Mouse (Mus musculus): Measurements from ENCODE around the gene Nfatc2ip. TPM values are rescaled to one million over a fixed set of nuclear protein-coding genes. Genes with fewer than 3 reads are reported as not detected.

The Nfatc2ip gene
- polyA plus RNA-seq, 1 experiment from 2014 or later: 1.9 TPM

GRCm38 (mm10) chr7:126363038-126363437, 33.5 kb downstream of the Nfatc2ip start:
- H3K4me1 ChIP-seq (ENCODE audit: insufficient read depth, low read length): no peaks in the 10 kb centered on the region
- no peak overlapping the region for H3K4me3 ChIP-seq (ENCODE audit: low read length)
- H3K27me3 ChIP-seq (ENCODE audit: insufficient read depth, low read length): no peaks in the 10 kb centered on the region
- H3K4me2 ChIP-seq (replicated peaks; ENCODE audit: low read depth, low read length): no peak overlapping the region
- 0 out of 2 replicates have a peak, but pooled peaks cover 4% of the 10 kb centered on the region for H3K36me3 ChIP-seq (ENCODE audit: insufficient read depth, low read length)
- no peak overlapping the region for H3K9ac ChIP-seq (replicated peaks; ENCODE audit: low read length)
- no peak for ATAC-seq (ENCODE audit: low FRiP score, low TSS enrichment)
- no peaks in the 10 kb centered on the region for H3K9me3 ChIP-seq (ENCODE audit: low read length)
- 84% methylated on average over 6 of the region's 6 CpGs for WGBS
- no peak overlapping the region for H3K27ac ChIP-seq (ENCODE audit: low read length)

GRCm38 (mm10) chr7:126359049-126359448, 37.5 kb downstream of the Nfatc2ip start:
- no peak overlapping the region for H3K27ac ChIP-seq (ENCODE audit: low read length)
- H3K4me3 ChIP-seq (ENCODE audit: low read length): no peak overlapping the region
- no peaks in the 10 kb centered on the region for H3K27me3 ChIP-seq (ENCODE audit: insufficient read depth, low read length)
- no peaks in the 10 kb centered on the region for H3K4me1 ChIP-seq (ENCODE audit: insufficient read depth, low read length)
- H3K9me3 ChIP-seq (ENCODE audit: low read length): no peaks in the 10 kb centered on the region
- H3K9ac ChIP-seq (replicated peaks; ENCODE audit: low read length): no peak overlapping the region
- WGBS: 69% methylated on average over 13 of the region's 13 CpGs
- no peak for ATAC-seq (ENCODE audit: low FRiP score, low TSS enrichment)
- no peak overlapping the region for H3K4me2 ChIP-seq (replicated peaks; ENCODE audit: low read depth, low read length)
- no peaks in the 10 kb centered on the region for H3K36me3 ChIP-seq (ENCODE audit: insufficient read depth, low read length)

- Histone ChIP-seq H3K4me2 (replicated peaks; ENCODE audit: low read depth, low read length) (no peak overlapping the region), H3K4me3 (ENCODE audit: low read length) (no peak overlapping the region), H3K4me1 (ENCODE audit: insufficient read depth, low read length) (no peaks in the 10 kb centered on the region), H3K27me3 (ENCODE audit: insufficient read depth, low read length) (no peaks in the 10 kb centered on the region), H3K9ac (replicated peaks; ENCODE audit: low read length) (no peak overlapping the region), H3K9me3 (ENCODE audit: low read length) (no peaks in the 10 kb centered on the region), H3K36me3 (ENCODE audit: insufficient read depth, low read length) (no peaks in the 10 kb centered on the region), H3K27ac (ENCODE audit: low read length) (no peak overlapping the region)
- ATAC-seq (ENCODE audit: low FRiP score, low TSS enrichment): no peak
- WGBS: 91% methylated on average over 9 of the region's 9 CpGs
Measured at GRCm38 (mm10) chr7:126358413-126358812, 38.1 kb downstream of the Nfatc2ip start.

GRCm38 (mm10) chr7:126357838-126358237, 38.7 kb downstream of the Nfatc2ip start:
- no peak overlapping the region for H3K4me2 ChIP-seq (replicated peaks; ENCODE audit: low read depth, low read length)
- WGBS: 87% methylated on average over 6 of the region's 6 CpGs
- H3K9me3 ChIP-seq (ENCODE audit: low read length): no peaks in the 10 kb centered on the region
- no peak overlapping the region for H3K27ac ChIP-seq (ENCODE audit: low read length)
- no peak overlapping the region for H3K9ac ChIP-seq (replicated peaks; ENCODE audit: low read length)
- no peak overlapping the region for H3K4me3 ChIP-seq (ENCODE audit: low read length)
- no peak for ATAC-seq (ENCODE audit: low FRiP score, low TSS enrichment)
- H3K4me1 ChIP-seq (ENCODE audit: insufficient read depth, low read length): no peaks in the 10 kb centered on the region
- H3K27me3 ChIP-seq (ENCODE audit: insufficient read depth, low read length): no peaks in the 10 kb centered on the region
- H3K36me3 ChIP-seq (ENCODE audit: insufficient read depth, low read length): no peaks in the 10 kb centered on the region

GRCm38 (mm10) chr7:126356793-126357591, 39.5 kb downstream of the Nfatc2ip start:
- H3K4me3 ChIP-seq (ENCODE audit: low read length): no peak overlapping the region
- H3K27me3 ChIP-seq (ENCODE audit: insufficient read depth, low read length): no peaks in the 10 kb centered on the region
- WGBS: 54% methylated on average over 7 of the region's 7 CpGs
- no peak for ATAC-seq (ENCODE audit: low FRiP score, low TSS enrichment)
- H3K27ac ChIP-seq (ENCODE audit: low read length): no peak overlapping the region
- no peaks in the 10 kb centered on the region for H3K36me3 ChIP-seq (ENCODE audit: insufficient read depth, low read length)
- no peaks in the 10 kb centered on the region for H3K9me3 ChIP-seq (ENCODE audit: low read length)
- no peak overlapping the region for H3K9ac ChIP-seq (replicated peaks; ENCODE audit: low read length)
- no peak overlapping the region for H3K4me2 ChIP-seq (replicated peaks; ENCODE audit: low read depth, low read length)
- H3K4me1 ChIP-seq (ENCODE audit: insufficient read depth, low read length): no peaks in the 10 kb centered on the region

GRCm38 (mm10) chr7:126355847-126356597, 40.5 kb downstream of the Nfatc2ip start:
- Histone ChIP-seq H3K4me3 (ENCODE audit: low read length) (no peak overlapping the region), H3K27ac (ENCODE audit: low read length) (no peak overlapping the region), H3K4me2 (replicated peaks; ENCODE audit: low read depth, low read length) (no peak overlapping the region), H3K36me3 (ENCODE audit: insufficient read depth, low read length) (no peaks in the 10 kb centered on the region), H3K9me3 (ENCODE audit: low read length) (no peaks in the 10 kb centered on the region), H3K27me3 (ENCODE audit: insufficient read depth, low read length) (no peaks in the 10 kb centered on the region), H3K4me1 (ENCODE audit: insufficient read depth, low read length) (no peaks in the 10 kb centered on the region), H3K9ac (replicated peaks; ENCODE audit: low read length) (no peak overlapping the region)
- WGBS: 60% methylated on average over 5 of the region's 5 CpGs
- ATAC-seq (ENCODE audit: low FRiP score, low TSS enrichment): no peak

GRCm38 (mm10) chr7:126354738-126355614, 41.6 kb downstream of the Nfatc2ip start:
- Histone ChIP-seq H3K9ac (replicated peaks; ENCODE audit: low read length) (no peak overlapping the region), H3K9me3 (ENCODE audit: low read length) (no peaks in the 10 kb centered on the region), H3K4me2 (replicated peaks; ENCODE audit: low read depth, low read length) (no peak overlapping the region), H3K36me3 (ENCODE audit: insufficient read depth, low read length) (no peaks in the 10 kb centered on the region), H3K4me3 (ENCODE audit: low read length) (no peak overlapping the region), H3K27ac (ENCODE audit: low read length) (no peak overlapping the region), H3K27me3 (ENCODE audit: insufficient read depth, low read length) (no peaks in the 10 kb centered on the region), H3K4me1 (ENCODE audit: insufficient read depth, low read length) (no peaks in the 10 kb centered on the region)
- ATAC-seq (ENCODE audit: low FRiP score, low TSS enrichment): no peak
- 43% methylated on average over 14 of the region's 14 CpGs for WGBS

- 90% methylated on average over 3 of the region's 3 CpGs for WGBS
- no peak overlapping the region for H3K4me3 ChIP-seq (ENCODE audit: low read length)
- H3K9ac ChIP-seq (replicated peaks; ENCODE audit: low read length): no peak overlapping the region
- H3K36me3 ChIP-seq (ENCODE audit: insufficient read depth, low read length): no peaks in the 10 kb centered on the region
- no peak overlapping the region for H3K27ac ChIP-seq (ENCODE audit: low read length)
- no peaks in the 10 kb centered on the region for H3K27me3 ChIP-seq (ENCODE audit: insufficient read depth, low read length)
- H3K4me1 ChIP-seq (ENCODE audit: insufficient read depth, low read length): no peaks in the 10 kb centered on the region
- H3K4me2 ChIP-seq (replicated peaks; ENCODE audit: low read depth, low read length): no peak overlapping the region
- ATAC-seq (ENCODE audit: low FRiP score, low TSS enrichment): no peak
- no peaks in the 10 kb centered on the region for H3K9me3 ChIP-seq (ENCODE audit: low read length)
Measured at GRCm38 (mm10) chr7:126353994-126354365, 42.6 kb downstream of the Nfatc2ip start.

- no peaks in the 10 kb centered on the region for H3K9me3 ChIP-seq (ENCODE audit: low read length)
- 69% methylated on average over 11 of the region's 11 CpGs for WGBS
- no peak overlapping the region for H3K27ac ChIP-seq (ENCODE audit: low read length)
- no peak for ATAC-seq (ENCODE audit: low FRiP score, low TSS enrichment)
- no peak overlapping the region for H3K4me3 ChIP-seq (ENCODE audit: low read length)
- no peaks in the 10 kb centered on the region for H3K4me1 ChIP-seq (ENCODE audit: insufficient read depth, low read length)
- no peaks in the 10 kb centered on the region for H3K27me3 ChIP-seq (ENCODE audit: insufficient read depth, low read length)
- no peak overlapping the region for H3K9ac ChIP-seq (replicated peaks; ENCODE audit: low read length)
- no peaks in the 10 kb centered on the region for H3K36me3 ChIP-seq (ENCODE audit: insufficient read depth, low read length)
- no peak overlapping the region for H3K4me2 ChIP-seq (replicated peaks; ENCODE audit: low read depth, low read length)
Measured at GRCm38 (mm10) chr7:126353251-126353993, 43.1 kb downstream of the Nfatc2ip start.
